Mouse (Mus musculus) kidney, adult 8-10 months (tissue): ENCODE results near the gene E2f6.

Source experiments
- DNase-seq, 2 experiments: peaks; one replicate each; pipeline ENCODE4 v3.0.0; 2022

E2f6 gene

DNA sequence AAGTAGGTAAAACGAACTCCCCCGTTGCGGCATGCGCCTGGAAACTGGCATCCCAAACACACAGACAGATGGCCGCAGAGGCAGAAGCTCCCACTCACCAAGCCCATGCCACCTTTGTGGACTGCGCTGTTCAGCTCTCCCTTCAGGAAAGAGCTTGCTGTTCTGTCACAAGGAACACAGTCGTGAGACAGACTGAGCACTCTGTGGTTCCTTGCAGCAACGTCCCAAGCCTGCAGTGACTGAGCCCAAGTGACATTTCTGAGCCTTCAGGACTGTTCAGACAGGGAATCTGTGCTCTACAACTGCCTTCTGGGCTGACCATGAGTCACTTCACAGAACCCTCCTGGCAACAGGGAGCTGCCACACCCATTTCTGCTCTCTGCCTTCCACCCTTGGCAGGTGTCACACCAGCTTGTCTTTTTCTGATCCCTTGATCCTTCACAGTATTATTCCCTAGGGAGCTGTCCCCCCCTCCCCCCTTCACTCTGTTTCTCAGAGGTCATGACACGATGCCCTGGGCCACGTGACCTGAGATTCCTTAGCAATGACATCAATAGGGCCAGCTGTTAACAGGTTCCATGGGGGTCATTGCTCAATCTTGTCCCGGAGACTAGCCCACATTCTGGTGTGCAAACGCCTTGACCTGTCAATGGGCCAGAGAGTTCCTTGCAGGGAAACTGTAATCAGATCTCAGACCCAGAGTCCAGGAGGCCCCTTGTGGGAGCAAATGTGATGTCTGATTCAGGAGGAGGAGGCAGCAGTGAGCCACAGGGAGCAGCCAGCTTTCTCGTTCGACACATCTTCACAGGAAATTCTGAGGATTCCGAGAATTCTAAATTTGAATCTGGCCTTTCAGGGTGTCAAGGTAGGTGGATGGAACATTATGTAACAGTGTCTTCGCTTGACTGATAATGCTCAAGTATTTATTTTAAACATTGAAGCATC lies 39.9 kb downstream of the E2f6 start:
- peak in 1 of 2 experiments; percentile 36 for DNase-seq

GRCm38 (mm10) chr12:16853431-16854165 lies 42.8 kb downstream of the E2f6 start:
- DNase-seq: peak; percentile 53 to 72

GRCm38 (mm10) chr12:16855632-16856305 lies 45.0 kb downstream of the E2f6 start:
- DNase-seq: no peak

GRCm38 (mm10) chr12:16856306-16856679 lies 45.5 kb downstream of the E2f6 start:
- no peak for DNase-seq

GRCm38 (mm10) chr12:16858081-16858480 lies 47.3 kb downstream of the E2f6 start:
- DNase-seq: no peak

DNA sequence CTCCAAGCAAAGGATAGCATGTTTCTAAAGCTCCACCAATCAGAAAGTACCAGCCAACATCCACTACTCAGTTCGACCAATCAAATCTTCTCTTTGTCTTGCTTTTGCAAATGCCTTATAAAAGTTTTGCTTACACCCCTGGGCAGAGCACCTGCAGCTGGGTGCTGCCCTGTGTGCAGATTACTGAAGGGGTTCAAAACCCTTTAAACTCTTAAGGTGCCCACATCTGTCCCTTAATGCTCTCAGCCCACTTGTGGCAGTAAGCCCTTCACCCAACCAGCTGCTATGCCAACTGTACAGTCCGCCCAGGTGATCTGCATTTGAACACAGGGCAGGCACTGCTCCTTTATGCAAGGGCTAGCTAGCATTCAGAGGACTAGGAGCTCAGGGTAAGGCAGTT lies 49.0 kb downstream of the E2f6 start:
- DNase-seq: no peak

DNA sequence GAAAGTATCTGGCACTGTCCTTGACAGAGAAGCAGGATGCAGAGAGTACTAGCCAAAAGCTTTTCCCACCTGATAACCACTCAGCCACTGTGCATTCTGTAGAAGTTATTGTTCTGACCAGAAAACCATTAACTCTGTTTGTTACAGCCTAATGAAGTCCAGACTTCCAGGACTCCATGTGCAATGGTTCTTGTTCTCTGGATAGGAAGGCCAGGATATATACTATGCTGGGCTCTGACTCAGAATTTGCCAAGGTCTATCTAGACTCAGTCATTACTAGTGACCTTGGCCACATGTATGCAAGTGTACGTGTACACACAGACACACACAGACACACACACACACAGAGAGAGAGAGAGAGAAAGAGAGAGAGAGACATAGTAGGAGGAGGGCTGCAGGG lies 49.8 kb downstream of the E2f6 start:
- DNase-seq: no peak

GRCm38 (mm10) chr12:16860961-16861360 lies 50.2 kb downstream of the E2f6 start:
- DNase-seq: no peak

- DNase-seq: no peak
Measured at GRCm38 (mm10) chr12:16864477-16864876, 53.7 kb downstream of the E2f6 start.

DNA sequence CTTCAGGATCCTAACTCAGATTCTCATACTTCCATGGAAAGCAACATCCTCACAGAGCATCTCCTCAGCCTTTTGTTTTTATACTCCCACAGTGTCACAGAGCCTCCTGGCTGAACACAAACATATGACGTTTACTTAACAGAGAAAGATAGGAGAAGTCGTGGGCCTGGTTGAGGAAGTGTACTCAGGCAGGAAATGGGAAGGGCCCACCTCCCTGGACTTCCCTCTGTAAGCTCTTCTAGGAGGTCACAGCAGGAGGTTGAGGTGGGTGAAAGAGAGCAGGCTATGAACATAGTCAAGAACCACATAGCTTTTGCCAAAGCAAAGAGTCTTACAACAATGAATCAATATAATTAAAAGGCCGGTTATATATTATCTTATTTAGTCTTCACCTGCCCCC lies 55.1 kb downstream of the E2f6 start:
- DNase-seq: no peak

DNA sequence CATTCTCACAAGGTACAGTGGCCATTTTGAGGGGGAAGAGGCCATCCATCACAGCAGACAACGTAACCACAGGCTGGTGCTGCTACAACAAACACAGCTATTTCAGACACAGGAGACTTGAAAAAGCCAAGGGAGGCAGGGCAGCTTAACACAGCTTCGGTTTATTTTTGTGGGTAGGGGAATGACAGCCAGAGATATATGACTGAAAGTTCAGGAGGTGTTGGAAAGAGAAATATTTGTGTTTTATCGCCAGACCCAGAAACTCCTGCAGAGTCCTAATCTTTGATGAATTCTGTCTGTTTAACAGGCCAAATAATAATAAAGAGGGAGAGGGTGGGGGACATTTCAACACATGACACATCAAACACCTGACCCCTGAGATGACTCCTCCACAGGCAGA lies 55.7 kb downstream of the E2f6 start:
- no peak for DNase-seq

DNA sequence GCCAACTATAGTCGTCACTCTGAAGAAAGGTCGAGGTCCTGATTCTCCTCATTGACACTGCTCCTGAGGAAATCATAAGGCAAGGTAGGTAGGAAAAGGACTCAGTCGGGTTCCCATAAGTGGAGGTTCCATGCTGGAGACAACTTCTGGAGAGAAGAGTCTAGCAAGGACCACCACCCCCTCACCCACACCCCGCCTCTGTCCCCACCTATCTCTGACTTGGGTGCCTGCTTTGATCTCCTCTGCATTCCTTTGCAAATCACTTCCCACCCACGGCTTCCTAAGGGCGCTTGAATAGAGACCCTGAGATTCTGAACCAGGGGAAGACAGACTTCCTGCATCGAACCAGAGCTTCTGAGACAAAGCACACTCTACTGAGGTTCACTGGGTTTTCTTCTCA lies 56.5 kb downstream of the E2f6 start:
- DNase-seq: no peak

DNA sequence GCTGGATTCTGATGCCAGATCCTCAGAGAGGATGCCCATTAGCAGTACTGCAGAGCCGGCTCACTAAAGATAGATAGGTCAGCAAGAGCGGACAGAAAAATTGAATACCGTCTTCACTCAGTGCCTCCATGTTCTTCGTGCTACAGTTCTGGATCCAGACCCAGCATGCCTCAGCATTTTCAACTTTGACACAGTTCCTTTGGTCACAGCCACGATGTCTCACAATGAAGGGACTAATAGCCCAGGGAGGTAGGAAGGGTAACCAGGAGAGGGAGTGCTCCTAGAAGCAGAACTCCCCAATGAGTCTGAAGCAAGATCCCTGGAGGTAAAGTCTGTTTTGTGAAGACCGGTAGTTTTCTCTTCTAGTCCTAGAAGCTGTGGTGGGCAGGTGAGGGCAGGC lies 57.9 kb downstream of the E2f6 start:
- DNase-seq: no peak

GRCm38 (mm10) chr12:16869091-16869778 lies 58.5 kb downstream of the E2f6 start:
- DNase-seq: no peak

- no peak for DNase-seq
Measured at GRCm38 (mm10) chr12:16869870-16870404, 59.2 kb downstream of the E2f6 start.

GRCm38 (mm10) chr12:16870405-16871068 lies 59.8 kb downstream of the E2f6 start:
- DNase-seq: peak; percentile 52 to 68

- no peak for DNase-seq
Measured at GRCm38 (mm10) chr12:16872006-16872405, 61.2 kb downstream of the E2f6 start.

GRCm38 (mm10) chr12:16872926-16873464 lies 62.2 kb downstream of the E2f6 start:
- no peak for DNase-seq

- DNase-seq: no peak
Measured at GRCm38 (mm10) chr12:16873549-16873948, 62.8 kb downstream of the E2f6 start.

DNA sequence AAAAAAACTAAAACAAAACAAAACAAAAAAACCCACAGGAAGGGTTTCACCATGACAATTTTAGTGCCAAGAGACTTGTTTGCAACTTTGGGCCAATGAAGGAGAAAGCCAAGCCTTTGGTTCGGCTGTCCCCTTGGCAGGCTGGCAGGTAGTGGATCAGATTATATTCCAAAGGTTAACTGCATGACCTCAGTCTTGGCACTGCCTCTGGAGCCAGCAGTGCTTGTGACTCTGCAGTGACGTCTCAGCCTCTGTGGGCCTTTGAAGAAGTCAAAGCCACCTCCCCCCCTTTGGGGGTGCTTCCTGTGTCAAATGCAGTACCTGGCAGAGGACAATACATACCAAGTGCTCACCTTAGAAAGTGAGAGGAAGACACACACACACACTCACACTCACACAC lies 63.3 kb downstream of the E2f6 start:
- peak; percentile 86 to 89 for DNase-seq

DNA sequence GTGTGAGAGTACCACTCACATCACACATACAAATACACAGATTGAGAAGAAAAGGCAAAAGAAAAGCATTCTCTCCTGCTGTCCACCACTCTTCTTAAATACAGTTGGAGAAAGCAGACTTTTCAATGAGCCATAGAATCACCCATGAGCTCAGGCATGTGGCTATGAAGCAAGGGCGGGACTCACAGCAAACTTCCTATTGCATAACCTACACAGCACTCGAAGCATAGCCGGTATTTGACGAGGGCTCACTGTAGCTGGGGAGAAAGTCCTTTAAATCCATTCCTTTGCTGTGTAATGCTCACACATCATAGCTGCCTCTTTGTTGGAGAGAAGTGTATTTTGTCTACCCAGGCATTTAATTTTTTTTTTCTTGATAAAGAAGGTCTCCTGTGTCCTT lies 64.5 kb downstream of the E2f6 start:
- DNase-seq: no peak

DNA sequence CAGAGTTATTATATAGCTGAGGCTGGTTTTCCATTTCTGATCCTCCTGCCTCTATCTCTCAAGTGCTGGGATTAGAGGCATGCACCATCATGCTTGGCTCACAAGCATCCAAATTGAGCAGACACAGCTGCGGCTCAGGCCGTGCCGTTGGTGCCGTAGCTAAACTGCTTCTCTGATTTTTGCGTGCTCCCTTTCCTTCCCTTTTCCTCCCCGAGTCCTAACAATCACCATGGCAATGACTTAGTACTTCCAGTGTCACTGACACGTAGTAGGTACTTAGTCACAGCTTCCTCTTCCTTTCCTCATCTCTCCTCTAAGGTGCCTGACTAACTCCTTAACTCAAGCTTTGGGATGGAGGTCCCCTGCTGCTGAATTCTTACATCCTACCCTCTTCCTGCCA lies 64.9 kb downstream of the E2f6 start:
- no peak for DNase-seq
